Mouse (Mus musculus) MEL (cell line): Measurements from ENCODE around the gene Mocs1. TPM values are rescaled to one million over a fixed set of nuclear protein-coding genes. Genes with fewer than 3 reads are reported as not detected.

ENCODE experiments used
- DNase-seq: peaks from one replicate; pipeline ENCODE4 v3.0.0; 2011; ENCODE audit warnings: low read depth, low spot score
- H3K27ac ChIP-seq: 2 replicates; pipeline ENCODE4 v1.5.1; 2012; ENCODE audit warnings: low read depth, mild to moderate bottlenecking, control low read depth, low read length, moderate library complexity; ENCODE audit not compliant: control insufficient read depth
- H3K27me3 ChIP-seq, 2 experiments: fragments of 150-350 bp in 1 of 2; sonication (generic) in 1 of 2; 2 replicates each; pipeline ENCODE4 v1.6.1; 2012; ENCODE audit warnings: low read length in 2 of 2, mild to moderate bottlenecking in 2 of 2, improper control_type of control experiment in 1 of 2, moderate library complexity in 1 of 2; ENCODE audit not compliant: insufficient read depth in 2 of 2, control insufficient read depth in 1 of 2
- H3K36me3 ChIP-seq, 2 experiments: 2 replicates each; pipeline ENCODE4 v1.6.1; 2012 to 2014; ENCODE audit warnings: low read length in 2 of 2, improper control_type of control experiment in 1 of 2, inconsistent platforms in 1 of 2, mild to moderate bottlenecking in 1 of 2; ENCODE audit not compliant: insufficient read depth in 2 of 2, control insufficient read depth in 1 of 2
- H3K4me1 ChIP-seq, 2 experiments: fragments of 150-350 bp in 1 of 2; sonication (generic) in 1 of 2; 2 replicates each; pipeline ENCODE4 v1.6.1; 2012; ENCODE audit warnings: low read length in 2 of 2, improper control_type of control experiment in 1 of 2, mild to moderate bottlenecking in 1 of 2; ENCODE audit not compliant: insufficient read depth in 2 of 2, control insufficient read depth in 1 of 2
- H3K4me3 ChIP-seq, 2 experiments: fragments of 150-350 bp in 1 of 2; sonication (generic) in 1 of 2; 2 replicates each; pipeline ENCODE4 v1.5.1; 2012; ENCODE audit warnings: low read depth in 2 of 2, low read length in 2 of 2, mild to moderate bottlenecking in 2 of 2, moderate library complexity in 2 of 2, control low read depth in 1 of 2, improper control_type of control experiment in 1 of 2; ENCODE audit not compliant: control insufficient read depth in 1 of 2, insufficient read depth in 1 of 2
- H3K79me2 ChIP-seq: 2 replicates; pipeline ENCODE4 v1.6.1; 2012; ENCODE audit warnings: mild to moderate bottlenecking, low read length, moderate library complexity; ENCODE audit not compliant: control insufficient read depth, poor library complexity, insufficient read depth
- H3K9ac ChIP-seq: 2 replicates; pipeline ENCODE4 v1.6.1; 2012; ENCODE audit warnings: low read depth, mild to moderate bottlenecking, control low read depth, low read length, moderate library complexity; ENCODE audit not compliant: control insufficient read depth, poor library complexity, severe bottlenecking
- H3K9me3 ChIP-seq: fragments of 150-350 bp; sonication (generic); replicated peaks from 2 replicates; pipeline ENCODE4 v1.6.1; 2012; ENCODE audit warnings: mild to moderate bottlenecking, low read length, improper control_type of control experiment, moderate library complexity; ENCODE audit not compliant: insufficient read depth
- BHLHE40 ChIP-seq: IDR thresholded peaks from 2 replicates; pipeline ENCODE4 v1.6.1; 2012; ENCODE audit warnings: low read depth, mild to moderate bottlenecking, inconsistent platforms, low read length, improper control_type of control experiment, borderline replicate concordance
- CHD1 ChIP-seq: IDR thresholded peaks from 2 replicates; pipeline ENCODE4 v1.6.1; 2012; ENCODE audit warnings: low read depth, mild to moderate bottlenecking, inconsistent platforms, low read length, improper control_type of control experiment
- E2F4 ChIP-seq: IDR thresholded peaks from 2 replicates; pipeline ENCODE4 v1.6.1; 2011; ENCODE audit warnings: low read depth, low read length, improper control_type of control experiment, borderline replicate concordance
- ELF1 ChIP-seq: IDR thresholded peaks from 2 replicates; pipeline ENCODE4 v1.6.1; 2014; ENCODE audit warnings: low read depth, mild to moderate bottlenecking, inconsistent platforms, low read length, improper control_type of control experiment, moderate library complexity
- EP300 ChIP-seq, 2 experiments: IDR thresholded peaks; 2 replicates each; pipeline ENCODE4 v1.6.1; 2011; ENCODE audit warnings: improper control_type of control experiment in 2 of 2, low read length in 2 of 2, low read depth in 1 of 2, mild to moderate bottlenecking in 1 of 2
- ETS1 ChIP-seq: IDR thresholded peaks from 2 replicates; pipeline ENCODE4 v1.6.1; 2012; ENCODE audit warnings: low read depth, mild to moderate bottlenecking, inconsistent platforms, low read length, improper control_type of control experiment, moderate library complexity
- GABPA ChIP-seq: IDR thresholded peaks from 2 replicates; pipeline ENCODE4 v1.6.1; 2012; ENCODE audit warnings: low read depth, mild to moderate bottlenecking, inconsistent platforms, low read length, improper control_type of control experiment, moderate library complexity
- GATA1 ChIP-seq: IDR thresholded peaks from 2 replicates; pipeline ENCODE4 v1.6.1; 2011; ENCODE audit warnings: low read depth, low read length, improper control_type of control experiment
- HCFC1 ChIP-seq: IDR thresholded peaks from 2 replicates; pipeline ENCODE4 v1.6.1; 2012; ENCODE audit warnings: low read depth, mild to moderate bottlenecking, inconsistent platforms, low read length, improper control_type of control experiment, moderate library complexity
- KAT2A ChIP-seq: conservative IDR thresholded peaks from 2 replicates; pipeline ENCODE4 v1.6.1; 2012; ENCODE audit warnings: low read depth, low read length, improper control_type of control experiment, inconsistent platforms
- MAFK ChIP-seq: IDR thresholded peaks from 2 replicates; pipeline ENCODE4 v1.6.1; 2011; ENCODE audit warnings: low read depth, mild to moderate bottlenecking, low read length, improper control_type of control experiment, borderline replicate concordance
- MAX ChIP-seq: IDR thresholded peaks from 2 replicates; pipeline ENCODE4 v1.6.1; 2011; ENCODE audit warnings: low read length, improper control_type of control experiment
- MYC ChIP-seq: IDR thresholded peaks from 2 replicates; pipeline ENCODE4 v1.6.1; 2011; ENCODE audit warnings: low read depth, mild to moderate bottlenecking, low read length, improper control_type of control experiment, moderate library complexity
- NRF1 ChIP-seq: IDR thresholded peaks from 2 replicates; pipeline ENCODE4 v1.6.1; 2014; ENCODE audit warnings: low read depth, mild to moderate bottlenecking, inconsistent platforms, low read length, improper control_type of control experiment, moderate library complexity; ENCODE audit not compliant: poor library complexity, insufficient read depth, severe bottlenecking
- POLR2AphosphoS2 ChIP-seq: IDR thresholded peaks from 2 replicates; pipeline ENCODE4 v1.6.1; 2011; ENCODE audit warnings: low read length, improper control_type of control experiment
- POLR2AphosphoS5 ChIP-seq: IDR thresholded peaks from 2 replicates; pipeline ENCODE4 v1.6.1; 2012; ENCODE audit warnings: low read depth, borderline replicate concordance, mild to moderate bottlenecking, inconsistent platforms, low read length, moderate library complexity, mixed read lengths
- RAD21 ChIP-seq: IDR thresholded peaks from 2 replicates; pipeline ENCODE4 v1.6.1; 2011; ENCODE audit warnings: mild to moderate bottlenecking, low read depth, low read length, improper control_type of control experiment
- RCOR1 ChIP-seq: IDR thresholded peaks from 2 replicates; pipeline ENCODE4 v1.6.1; 2012; ENCODE audit warnings: low read depth, mild to moderate bottlenecking, inconsistent platforms, low read length, improper control_type of control experiment
- SIN3A ChIP-seq: IDR thresholded peaks from 2 replicates; pipeline ENCODE4 v1.6.1; 2012; ENCODE audit warnings: low read length, improper control_type of control experiment, inconsistent platforms
- SMC3 ChIP-seq: IDR thresholded peaks from 2 replicates; pipeline ENCODE4 v1.6.1; 2011; ENCODE audit warnings: low read depth, low read length, improper control_type of control experiment
- TBP ChIP-seq: IDR thresholded peaks from 2 replicates; pipeline ENCODE4 v1.8.0; 2011; ENCODE audit warnings: low read depth, low read length, improper control_type of control experiment
- UBTF ChIP-seq: IDR thresholded peaks from 2 replicates; pipeline ENCODE4 v1.6.1; 2012; ENCODE audit warnings: low read depth, mild to moderate bottlenecking, inconsistent platforms, low read length, improper control_type of control experiment, moderate library complexity, borderline replicate concordance; ENCODE audit not compliant: insufficient read depth
- USF2 ChIP-seq, 2 experiments: IDR thresholded peaks; 2 replicates each; pipeline ENCODE4 v1.6.1; 2011 to 2012; ENCODE audit warnings: improper control_type of control experiment in 2 of 2, low read length in 2 of 2, borderline replicate concordance in 1 of 2, inconsistent platforms in 1 of 2, low read depth in 1 of 2, mild to moderate bottlenecking in 1 of 2; ENCODE audit not compliant: insufficient read depth in 1 of 2
- ZKSCAN1 ChIP-seq: IDR thresholded peaks from 2 replicates; pipeline ENCODE4 v1.6.1; 2012; ENCODE audit warnings: low read depth, mild to moderate bottlenecking, inconsistent platforms, low read length, improper control_type of control experiment, moderate library complexity
- ZMIZ1 ChIP-seq: IDR thresholded peaks from 2 replicates; pipeline ENCODE4 v1.6.1; 2012; ENCODE audit warnings: low read depth, mild to moderate bottlenecking, inconsistent platforms, low read length, improper control_type of control experiment, moderate library complexity
- ZNF384 ChIP-seq: IDR thresholded peaks from 2 replicates; pipeline ENCODE4 v1.6.1; 2012; ENCODE audit warnings: low read depth, mild to moderate bottlenecking, inconsistent platforms, low read length, improper control_type of control experiment
- polyA plus RNA-seq, 2 experiments: library from polyadenylated mRNA; stranded (reverse) in 1 of 2; unstranded in 1 of 2; fragments of >175 nt in 1 of 2; fragments of >200 nt in 1 of 2; gene quantifications; 2 replicates each; pipeline versions ENCODE4 v1.2.1 to v1.2.4; 2012; ENCODE audit warnings: low replicate concordance in 2 of 2, low read depth in 1 of 2; ENCODE audit not compliant: insufficient read length in 2 of 2, insufficient read depth in 1 of 2, missing spikeins in 1 of 2
- total RNA-seq: library from RNA; depleted of rRNA; stranded (reverse); fragments of 300-350 nt; gene quantifications from 2 replicates; pipeline ENCODE4 v1.2.3, GENCODE M21; 2012

The Mocs1 gene
- total and polyA plus RNA-seq, 3 experiments, result 7.8 to 24.6 TPM; not detected in 1

DNA sequence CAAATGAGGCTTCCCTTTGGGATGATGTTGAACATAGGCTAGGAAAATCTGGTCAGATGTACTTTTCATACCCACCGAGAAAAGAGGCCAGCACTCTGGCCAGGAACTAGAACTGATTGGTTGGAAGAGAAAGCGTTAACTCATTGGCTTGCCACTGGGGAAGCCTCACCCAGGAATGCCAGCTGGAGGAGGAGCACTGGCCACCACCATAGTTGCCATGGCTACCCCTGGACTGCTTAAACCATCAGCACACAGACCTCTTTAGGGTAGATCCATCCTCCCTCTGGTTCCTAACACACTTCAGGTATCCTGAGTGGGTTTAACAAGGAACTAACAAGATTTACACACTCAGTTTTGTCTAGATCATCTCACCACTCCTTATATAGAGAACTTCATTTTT, 71.5 kb downstream of the Mocs1 start:
- no peak for DNase-seq
- TF ChIP-seq KAT2A (no peak), NRF1 (no peak), RAD21 (no peak), GATA1 (no peak), POLR2AphosphoS2 (no peak), USF2 (IDR thresholded peaks at IDR 0.05; ENCODE audit: borderline replicate concordance in 1 of 2, insufficient read depth in 1 of 2, low read depth in 1 of 2, low read length in 2 of 2) (no peak), ZMIZ1 (no peak), ZKSCAN1 (no peak), CHD1 (no peak), MYC (no peak), HCFC1 (no peak), POLR2AphosphoS5 (no peak), RCOR1 (no peak), MAFK (no peak)
- Histone ChIP-seq H3K36me3 (no peaks in the 10 kb centered on the region), H3K27ac (no peak overlapping the region), H3K79me2 (no peaks in the 10 kb centered on the region), H3K9ac (no peak overlapping the region), H3K9me3 (no peaks in the 10 kb centered on the region), H3K4me1 (no peaks in the 10 kb centered on the region), H3K4me3 (no peak overlapping the region), H3K27me3 (no peaks in the 10 kb centered on the region)

DNA sequence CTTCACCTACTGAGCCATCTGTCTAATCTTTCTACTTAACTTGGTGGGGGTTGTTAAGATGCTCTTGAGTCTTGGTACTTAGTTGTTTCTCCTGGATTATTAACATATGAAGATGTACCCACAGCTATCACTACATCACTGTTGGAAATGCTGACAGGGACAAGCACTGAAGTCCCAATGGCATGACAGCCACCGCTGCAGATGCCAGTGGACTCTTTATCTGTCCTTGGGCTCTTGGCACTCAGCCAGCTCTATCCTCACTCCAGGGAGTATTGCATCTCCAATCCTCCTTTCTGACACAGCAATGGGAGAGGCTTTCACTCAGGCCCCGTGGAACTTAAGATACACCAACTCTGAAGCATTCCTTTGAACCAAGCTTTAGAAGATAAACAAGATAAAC, 72.1 kb downstream of the Mocs1 start:
- no peak overlapping the region for H3K9ac ChIP-seq

More for the DNA sequence above, 72.1 kb downstream of the Mocs1 start:
- no peaks in the 10 kb centered on the region for H3K4me1 ChIP-seq
- no peak overlapping the region for H3K27ac ChIP-seq
- no peaks in the 10 kb centered on the region for H3K36me3 ChIP-seq
- no peak for DNase-seq
- no peaks in the 10 kb centered on the region for H3K27me3 ChIP-seq
- H3K79me2 ChIP-seq, result no peaks in the 10 kb centered on the region
- no peak overlapping the region for H3K4me3 ChIP-seq
- no peaks in the 10 kb centered on the region for H3K9me3 ChIP-seq
- TF ChIP-seq UBTF (no peak), POLR2AphosphoS2 (no peak), SMC3 (no peak), BHLHE40 (no peak), EP300 (IDR thresholded peaks at IDR 0.05; ENCODE audit: low read depth in 1 of 2, low read length in 2 of 2) (no peak), RCOR1 (no peak), MAX (no peak), ZNF384 (no peak), RAD21 (no peak), ELF1 (no peak), SIN3A (no peak), E2F4 (no peak), HCFC1 (no peak), TBP (no peak), ETS1 (no peak), GABPA (no peak), ZKSCAN1 (no peak)
